Mouse (Mus musculus) cortical plate, adult 2 months (tissue): ENCODE measurements around the gene Htr3b.

ENCODE experiments used
- CTCF ChIP-seq: fragments of 200-500 bp; IDR thresholded peaks from 2 replicates; pipeline ENCODE4 v1.5.1; 2011; ENCODE audit warnings: mild to moderate bottlenecking, control low read depth, low read length; ENCODE audit not compliant: insufficient read depth; ENCODE audit errors: extremely low read depth
- POLR2A ChIP-seq: fragments of 200-500 bp; IDR thresholded peaks from 2 replicates; pipeline ENCODE4 v1.6.1; 2011; ENCODE audit warnings: mild to moderate bottlenecking, low read length, control low read depth; ENCODE audit not compliant: insufficient read depth; ENCODE audit errors: extremely low read depth

DNA sequence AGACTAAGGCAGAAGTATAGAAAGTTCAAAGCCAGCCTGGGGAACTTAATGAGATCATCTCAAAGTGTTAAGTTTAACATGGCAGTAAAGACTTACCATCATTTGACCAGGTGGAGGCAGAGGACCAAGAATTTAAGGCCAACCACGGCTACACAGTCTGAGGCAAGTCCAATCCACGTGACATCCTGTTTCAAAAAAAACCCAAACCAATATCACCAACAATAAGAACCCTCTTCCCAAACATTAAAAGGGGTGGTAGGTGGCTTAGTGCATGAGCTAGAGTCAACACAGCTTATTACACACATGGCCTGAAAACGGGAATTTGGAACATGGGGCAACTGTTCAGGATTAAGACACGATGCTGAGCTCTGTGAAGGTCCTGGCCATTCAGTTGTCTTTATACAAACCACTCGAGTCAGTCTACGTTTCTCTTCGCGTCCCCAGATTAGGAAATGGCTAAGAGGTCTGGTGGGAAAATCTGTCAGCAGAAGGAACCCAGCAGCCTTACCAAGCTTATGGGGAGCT, 19.6 kb upstream of the Htr3b start:
- TF ChIP-seq POLR2A (no peak), CTCF (no peak)
